Mouse (Mus musculus) stomach, embryonic 16.5 days (tissue): ENCODE data around the gene Ufm1. TPM values are rescaled to one million over a fixed set of nuclear protein-coding genes. Genes with fewer than 3 reads are reported as not detected.

ENCODE experiments used
- ATAC-seq: fragments of 200-750 bp; cut with Nextera tagmentation; 2 replicates; pipeline ENCODE4 v1.8.0; 2017; ENCODE audit warnings: moderate number of reproducible peaks, moderate TSS enrichment; ENCODE audit not compliant: insufficient read depth, low FRiP score
- H3K27ac ChIP-seq: fragments of 300-500 bp; sonication (generic); 2 replicates; pipeline ENCODE4 v1.5.1; 2014; ENCODE audit warnings: low read length
- H3K27me3 ChIP-seq: fragments of 300-500 bp; sonication (generic); 2 replicates; pipeline ENCODE4 v1.6.1; 2014; ENCODE audit warnings: low read length, control low read depth, mixed read lengths; ENCODE audit not compliant: control insufficient read depth, insufficient read depth
- H3K36me3 ChIP-seq: fragments of 300-500 bp; sonication (generic); 2 replicates; pipeline ENCODE4 v1.6.1; 2014; ENCODE audit warnings: low read length; ENCODE audit not compliant: control insufficient read depth, insufficient read depth
- H3K4me1 ChIP-seq: fragments of 300-500 bp; sonication (generic); 2 replicates; pipeline ENCODE4 v1.6.1; 2014; ENCODE audit warnings: low read length, control low read depth, mixed read lengths; ENCODE audit not compliant: control insufficient read depth, insufficient read depth
- H3K4me2 ChIP-seq: fragments of 300-500 bp; sonication (generic); 2 replicates; pipeline ENCODE4 v1.6.1; 2014; ENCODE audit warnings: low read depth, low read length, mixed read lengths
- H3K4me3 ChIP-seq: fragments of 300-500 bp; sonication (generic); replicated peaks from 2 replicates; pipeline ENCODE4 v1.5.1; 2014; ENCODE audit warnings: mild to moderate bottlenecking, low read length
- H3K9ac ChIP-seq: fragments of 300-500 bp; sonication (generic); 2 replicates; pipeline ENCODE4 v1.6.1; 2014; ENCODE audit warnings: low read length
- H3K9me3 ChIP-seq: fragments of 300-500 bp; sonication (generic); replicated peaks from 2 replicates; pipeline ENCODE4 v1.6.1; 2016; ENCODE audit warnings: low read length, control low read depth; ENCODE audit not compliant: control insufficient read depth
- WGBS: fragments of 180-500 bp; shearing (Covaris S2); extraction: QIAGEN DNeasy Blood & Tissue Kit; methylation state at CpG from one replicate; pipeline ENCODE4 v1.1.7; 2014; 5-methylcytosine and 5-hydroxymethylcytosine counted together
- polyA plus RNA-seq: library from polyadenylated mRNA; unstranded; fragments of >200 nt; fragmentation: Nextera tagmentation; extraction: Ambion mirVana; gene quantifications from 2 replicates; pipeline ENCODE4 v1.2.1, GENCODE M21; 2015

The Ufm1 gene
- polyA plus RNA-seq, 1 experiment from 2014 or later = 135 TPM

DNA sequence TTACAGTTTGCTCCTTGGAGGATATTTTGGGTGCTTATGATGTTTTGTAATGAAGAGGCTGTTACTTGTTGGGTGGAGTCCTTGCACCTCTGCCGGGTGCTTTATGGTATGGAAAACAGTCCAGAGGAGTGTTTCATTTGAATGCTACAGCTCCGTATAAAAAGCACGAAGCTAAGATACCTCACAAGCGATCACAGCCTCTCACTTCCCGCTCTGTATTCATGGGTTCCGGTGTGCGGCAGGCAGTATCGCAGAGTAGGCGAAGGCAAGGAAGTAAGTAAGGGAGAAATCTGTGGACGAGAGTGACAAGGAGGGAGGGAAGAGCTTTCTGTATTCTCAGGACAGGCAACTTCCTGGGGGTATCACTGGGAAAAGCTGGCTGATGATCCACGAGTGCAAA is 15.4 kb downstream of the Ufm1 start:
- no peaks in the 10 kb centered on the region for H3K36me3 ChIP-seq
- H3K27me3 ChIP-seq = no peaks in the 10 kb centered on the region
- H3K4me2 ChIP-seq = no peak overlapping the region
- H3K4me1 ChIP-seq = peaks cover 8% of the 10 kb centered on the region
- no peak for ATAC-seq
- no peaks in the 10 kb centered on the region for H3K9me3 ChIP-seq
- 77% methylated on average over 11 of the region's 11 CpGs for WGBS
- H3K27ac ChIP-seq = no peak overlapping the region
- H3K9ac ChIP-seq = no peak overlapping the region
- H3K4me3 ChIP-seq = no peak overlapping the region

DNA sequence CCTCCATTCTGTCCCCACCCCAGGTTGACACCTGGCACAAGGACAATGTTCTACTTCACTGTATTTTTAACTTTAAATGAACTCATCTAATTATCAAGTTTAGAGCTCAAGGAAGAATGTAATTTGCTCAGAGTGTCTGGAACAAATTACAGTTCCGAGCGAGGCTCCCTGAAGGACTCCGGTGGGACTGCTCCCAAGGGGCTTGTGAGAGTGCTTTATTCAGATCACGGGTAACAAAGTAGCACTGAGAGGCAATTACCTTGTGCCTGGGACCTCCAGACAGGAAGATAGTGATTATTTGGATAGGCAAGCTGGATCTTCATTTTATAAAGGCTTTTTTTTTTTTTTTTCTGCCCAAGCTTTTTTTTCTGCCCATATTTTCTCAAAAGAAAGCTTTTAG is 15.9 kb downstream of the Ufm1 start:
- no peak overlapping the region for H3K4me2 ChIP-seq
- peaks cover 8% of the 10 kb centered on the region for H3K4me1 ChIP-seq
- no peak for ATAC-seq
- H3K27ac ChIP-seq = no peak overlapping the region
- WGBS = 79% methylated on average over 4 of the region's 4 CpGs
- no peaks in the 10 kb centered on the region for H3K9me3 ChIP-seq
- no peak overlapping the region for H3K9ac ChIP-seq
- no peaks in the 10 kb centered on the region for H3K27me3 ChIP-seq
- no peaks in the 10 kb centered on the region for H3K36me3 ChIP-seq
- H3K4me3 ChIP-seq = no peak overlapping the region

DNA sequence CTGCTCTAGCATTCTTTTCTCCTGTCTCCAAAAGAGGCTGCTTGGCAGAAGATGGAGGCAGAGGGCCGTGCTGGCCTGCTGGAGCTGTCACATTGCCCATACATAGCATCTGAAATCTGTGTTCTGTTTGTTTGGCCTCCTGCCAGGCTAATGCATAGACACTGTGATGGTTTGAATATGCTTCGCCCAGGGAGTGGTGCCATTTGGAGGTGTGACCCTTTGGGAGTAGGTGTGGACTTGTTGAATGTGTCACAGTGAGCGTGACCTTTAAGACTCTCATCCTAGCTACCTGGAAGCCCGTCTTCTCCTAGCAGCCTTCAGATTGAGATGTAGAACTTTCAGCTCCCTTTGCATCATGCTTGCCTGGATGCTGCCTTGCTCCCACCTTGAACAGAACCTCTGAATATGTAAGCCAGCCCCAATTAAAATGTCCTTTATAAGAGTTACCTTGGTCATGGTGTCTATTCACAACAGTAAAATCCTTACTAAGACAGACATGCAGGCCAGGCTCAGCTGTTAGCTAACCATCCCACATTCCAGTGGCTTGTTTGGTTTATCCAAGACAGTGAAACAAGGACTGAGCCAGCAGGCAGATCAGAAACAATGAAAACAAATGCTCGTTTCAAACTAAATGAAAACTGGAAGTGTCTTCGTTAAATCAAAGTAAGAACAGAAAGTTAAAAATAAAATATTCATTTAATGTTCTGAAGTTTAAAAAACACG is 17.3 kb downstream of the Ufm1 start:
- no peak for ATAC-seq
- H3K36me3 ChIP-seq = no peaks in the 10 kb centered on the region
- H3K9me3 ChIP-seq = no peaks in the 10 kb centered on the region
- H3K9ac ChIP-seq = no peak overlapping the region
- no peaks in the 10 kb centered on the region for H3K27me3 ChIP-seq
- no peak overlapping the region for H3K4me3 ChIP-seq
- WGBS = 52% methylated on average over 7 of the region's 7 CpGs
- no peak overlapping the region for H3K4me2 ChIP-seq
- no peak overlapping the region for H3K27ac ChIP-seq
- peaks cover 8% of the 10 kb centered on the region for H3K4me1 ChIP-seq

DNA sequence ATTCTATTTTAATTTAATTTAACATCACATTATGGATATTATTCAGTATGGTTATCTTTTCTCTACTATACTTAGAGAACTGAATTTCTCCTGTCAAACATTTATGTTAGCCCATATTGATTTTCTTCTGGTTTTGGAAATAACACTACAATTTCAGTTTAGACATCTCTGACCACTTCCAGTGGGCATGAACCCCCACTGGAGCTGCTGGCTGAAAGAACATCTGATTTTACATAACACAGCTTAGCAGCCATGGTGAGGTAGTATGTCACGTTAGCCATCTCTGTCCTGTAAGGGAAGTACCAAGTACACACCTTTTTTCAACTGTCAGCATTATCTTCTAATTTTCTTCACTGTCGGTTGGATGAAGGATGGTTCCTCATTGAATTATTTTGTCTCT is 18.8 kb downstream of the Ufm1 start, which contains the start of gene Gm10985:
Gene Gm10985, plus strand, starts transcription at position 301 of the 400 bp plus-strand sequence.
- Histone ChIP-seq H3K9ac (no peak within 1 kb of the TSS), H3K4me3 (no peak within 1 kb of the TSS), H3K27ac (no peak within 1 kb of the TSS), H3K4me2 (no peak within 1 kb of the TSS), H3K9me3 (no peaks in the 10 kb centered on the region), H3K4me1 (peaks cover 8% of the 10 kb centered on the region), H3K27me3 (no peaks in the 10 kb centered on the region), H3K36me3 (no peaks in the 10 kb centered on the region)
- no peak for ATAC-seq
- 86% methylated on average over 2 of the region's 2 CpGs for WGBS

DNA sequence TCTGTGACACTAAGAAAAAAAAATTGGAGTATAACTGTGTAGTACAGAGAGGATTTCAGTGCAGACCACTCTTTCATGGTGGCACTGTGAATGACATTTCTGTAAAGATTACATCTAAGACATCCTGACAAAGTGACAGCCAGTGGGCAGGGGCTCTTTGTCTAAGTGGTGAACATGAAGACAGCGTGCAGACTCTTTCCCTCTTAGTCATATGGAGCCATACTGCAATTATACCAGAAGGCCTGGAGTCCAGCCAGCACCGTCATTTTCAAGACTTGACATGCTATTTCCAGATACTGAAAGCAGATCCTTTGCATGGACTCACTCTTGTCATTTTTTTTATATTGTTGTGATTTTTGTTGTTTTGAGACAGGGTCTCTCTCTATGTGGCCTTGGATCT is 29.4 kb downstream of the Ufm1 start:
- no peak overlapping the region for H3K9ac ChIP-seq
- no peaks in the 10 kb centered on the region for H3K9me3 ChIP-seq
- H3K4me3 ChIP-seq = no peak overlapping the region
- H3K27me3 ChIP-seq = no peaks in the 10 kb centered on the region
- H3K36me3 ChIP-seq = no peaks in the 10 kb centered on the region
- H3K4me1 ChIP-seq = no peaks in the 10 kb centered on the region
- H3K4me2 ChIP-seq = no peak overlapping the region
- H3K27ac ChIP-seq = no peak overlapping the region
- WGBS = 57% methylated on average over 2 of the region's 2 CpGs
- ATAC-seq = no peak

DNA sequence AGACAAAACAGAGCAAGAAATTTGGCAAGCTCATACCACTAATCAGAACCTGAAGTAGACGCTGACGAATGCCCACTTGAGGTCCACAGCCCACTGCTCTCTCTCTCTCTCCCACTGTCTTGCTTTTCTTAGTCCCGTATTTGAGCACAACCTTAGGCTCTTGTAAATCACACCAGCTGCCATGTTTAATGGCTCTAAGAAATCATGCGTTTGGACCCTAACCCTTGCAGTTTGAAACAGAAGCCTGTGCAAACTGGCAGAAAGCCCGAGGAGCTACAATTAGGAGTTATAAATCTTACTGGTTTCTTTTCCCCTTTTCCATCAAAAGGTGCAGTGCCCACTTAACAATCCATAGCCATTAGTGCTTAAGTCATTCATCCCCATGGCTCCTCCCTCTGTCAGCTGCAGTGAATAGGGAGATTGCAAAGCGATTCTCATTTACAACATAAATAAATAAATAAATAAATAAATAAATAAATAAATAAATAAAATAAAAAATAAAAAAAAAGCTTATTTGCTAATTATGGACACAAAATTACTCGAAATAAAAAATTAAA is 50.1 kb downstream of the Ufm1 start:
- Histone ChIP-seq H3K36me3 (no peaks in the 10 kb centered on the region), H3K27ac (no peak overlapping the region), H3K4me1 (no peaks in the 10 kb centered on the region), H3K27me3 (no peaks in the 10 kb centered on the region), H3K9ac (no peak overlapping the region), H3K4me2 (no peak overlapping the region), H3K4me3 (no peak overlapping the region), H3K9me3 (no peaks in the 10 kb centered on the region)
- 56% methylated on average over 7 of the region's 7 CpGs for WGBS
- no peak for ATAC-seq

Other genes with a start within 250 kb of the Ufm1 start
- 16.4 TPM in 2 replicates for gene Frem2, start 206.5 kb downstream of the Ufm1 start, polyA plus RNA-seq
- not detected in 2 replicates for gene Gm10985, start 18.7 kb downstream of the Ufm1 start, polyA plus RNA-seq